Mouse (Mus musculus): ENCODE results near the gene Greb1. TPM values are rescaled to one million over a fixed set of nuclear protein-coding genes. Genes with fewer than 3 reads are reported as not detected.
"Not testable (repeated sequence)": the region's sequence is repeated elsewhere in the genome, so short reads cannot be mapped to it uniquely, and the experiment has no call there.

The Greb1 gene
- polyA plus RNA-seq, 1 experiment from 2014 or later: 0.59 TPM

GRCm38 (mm10) chr12:16695252-16695651 is 105.4 kb downstream of the Greb1 start:
- H3K4me1 ChIP-seq (replicated peaks); H3K9ac ChIP-seq; H3K27me3 ChIP-seq; H3K4me3 ChIP-seq (replicated peaks); H3K9me3 ChIP-seq (replicated peaks); H3K27ac ChIP-seq (replicated peaks); ATAC-seq (ENCODE audit: insufficient read depth); H3K4me2 ChIP-seq; H3K36me3 ChIP-seq (replicated peaks): not testable (repeated sequence)
- 87% methylated on average over 7 of the region's 8 CpGs for WGBS (ENCODE audit: insufficient replicate concordance)

DNA sequence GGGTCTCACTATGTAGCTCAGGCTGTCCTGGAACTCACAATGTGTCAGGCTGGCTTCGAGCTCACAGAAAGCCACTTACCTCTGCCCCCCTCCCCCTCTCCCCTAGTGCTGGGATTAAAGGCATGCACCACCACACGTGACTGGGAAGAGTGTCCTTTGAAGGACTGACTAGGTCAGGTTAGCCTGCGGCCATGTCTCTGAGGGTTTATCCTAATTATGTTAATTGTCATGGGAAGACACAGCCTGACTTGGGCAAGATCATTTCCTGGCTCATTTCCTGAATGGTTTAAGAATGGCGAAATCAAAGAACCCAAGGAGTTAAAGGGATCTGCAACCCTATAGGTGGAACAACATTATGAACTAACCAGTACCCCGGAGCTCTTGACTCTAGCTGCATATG is 105.9 kb downstream of the Greb1 start:
- 42% methylated on average over 5 of the region's 5 CpGs for WGBS (ENCODE audit: insufficient replicate concordance)

GRCm38 (mm10) chr12:16690631-16691030 is 110.1 kb downstream of the Greb1 start:
- Histone ChIP-seq H3K27ac (replicated peaks) (no peak overlapping the region), H3K27me3 (no peaks in the 10 kb centered on the region), H3K4me3 (replicated peaks) (no peak overlapping the region), H3K36me3 (replicated peaks) (no peaks in the 10 kb centered on the region), H3K4me2 (no peak overlapping the region), H3K4me1 (replicated peaks) (no peaks in the 10 kb centered on the region), H3K9ac (no peak overlapping the region), H3K9me3 (replicated peaks) (no peaks in the 10 kb centered on the region)
- 65% methylated on average over 9 of the region's 9 CpGs for WGBS (ENCODE audit: insufficient replicate concordance)
- no peak for ATAC-seq (ENCODE audit: insufficient read depth)

More for the DNA sequence above, 105.9 kb downstream of the Greb1 start:
- Histone ChIP-seq H3K9me3 (replicated peaks) (no peaks in the 10 kb centered on the region), H3K27me3 (no peaks in the 10 kb centered on the region), H3K9ac (no peak overlapping the region), H3K27ac (replicated peaks) (no peak overlapping the region), H3K36me3 (replicated peaks) (no peaks in the 10 kb centered on the region), H3K4me1 (replicated peaks) (no peaks in the 10 kb centered on the region), H3K4me2 (no peak overlapping the region), H3K4me3 (replicated peaks) (no peak overlapping the region)
- no peak for ATAC-seq (ENCODE audit: insufficient read depth)

DNA sequence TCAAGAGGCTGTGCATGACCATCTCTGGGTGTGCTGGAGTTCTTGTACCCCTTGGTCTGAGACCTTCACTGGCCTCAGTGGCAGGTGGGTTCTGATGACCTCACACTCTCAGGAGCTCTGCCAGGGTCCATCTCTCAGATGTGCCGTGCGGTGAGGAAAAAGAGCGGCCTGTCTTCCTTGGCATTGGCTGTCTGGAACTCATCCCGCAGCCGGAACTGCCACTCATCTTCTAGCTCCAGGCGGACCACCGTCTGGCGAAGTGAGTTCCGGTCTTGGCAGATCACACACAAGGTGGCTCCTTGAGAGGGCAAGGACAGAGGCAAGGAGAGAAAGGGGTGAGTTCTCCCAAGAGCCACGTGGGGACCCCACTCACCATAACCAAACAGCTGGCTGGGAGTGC is 128.4 kb downstream of the Greb1 start:
- Histone ChIP-seq H3K36me3 (replicated peaks) (no peaks in the 10 kb centered on the region), H3K9me3 (replicated peaks) (no peaks in the 10 kb centered on the region), H3K9ac (no peak overlapping the region), H3K27me3 (no peaks in the 10 kb centered on the region), H3K4me1 (replicated peaks) (no peaks in the 10 kb centered on the region), H3K4me2 (no peak overlapping the region), H3K27ac (replicated peaks) (no peak overlapping the region), H3K4me3 (replicated peaks) (no peak overlapping the region)
- WGBS (ENCODE audit: insufficient replicate concordance): 84% methylated on average over 10 of the region's 10 CpGs
- ATAC-seq (ENCODE audit: insufficient read depth): no peak

- no peak overlapping the region for H3K27ac ChIP-seq (replicated peaks)
- no peaks in the 10 kb centered on the region for H3K36me3 ChIP-seq (replicated peaks)
- 56% methylated on average over 3 of the region's 3 CpGs for WGBS (ENCODE audit: insufficient replicate concordance)
- H3K4me2 ChIP-seq: no peak overlapping the region
- ATAC-seq (ENCODE audit: insufficient read depth): no peak
- H3K27me3 ChIP-seq: no peaks in the 10 kb centered on the region
- no peaks in the 10 kb centered on the region for H3K9me3 ChIP-seq (replicated peaks)
- H3K4me3 ChIP-seq (replicated peaks): no peak overlapping the region
- no peaks in the 10 kb centered on the region for H3K4me1 ChIP-seq (replicated peaks)
- no peak overlapping the region for H3K9ac ChIP-seq
These were observed 131.5 kb downstream of the Greb1 start for GRCm38 (mm10) chr12:16669176-16669575.

GRCm38 (mm10) chr12:16665022-16665421 is 135.7 kb downstream of the Greb1 start:
- Histone ChIP-seq H3K4me3 (replicated peaks) (no peak overlapping the region), H3K4me2 (no peak overlapping the region), H3K27ac (replicated peaks) (no peak overlapping the region), H3K27me3 (no peaks in the 10 kb centered on the region), H3K9ac (no peak overlapping the region), H3K4me1 (replicated peaks) (no peaks in the 10 kb centered on the region), H3K9me3 (replicated peaks) (no peaks in the 10 kb centered on the region), H3K36me3 (replicated peaks) (no peaks in the 10 kb centered on the region)
- WGBS (ENCODE audit: insufficient replicate concordance): 20% methylated on average over 2 of the region's 2 CpGs
- ATAC-seq (ENCODE audit: insufficient read depth): no peak

- Histone ChIP-seq H3K4me3 (replicated peaks) (no peak overlapping the region), H3K9me3 (replicated peaks) (no peaks in the 10 kb centered on the region), H3K4me2 (no peak overlapping the region), H3K36me3 (replicated peaks) (no peaks in the 10 kb centered on the region), H3K4me1 (replicated peaks) (no peaks in the 10 kb centered on the region), H3K27me3 (no peaks in the 10 kb centered on the region), H3K9ac (no peak overlapping the region), H3K27ac (replicated peaks) (no peak overlapping the region)
- ATAC-seq (ENCODE audit: insufficient read depth): no peak
- 53% methylated on average over 6 of the region's 6 CpGs for WGBS (ENCODE audit: insufficient replicate concordance)
These were observed 137.6 kb downstream of the Greb1 start for GRCm38 (mm10) chr12:16662955-16663585.

- no peak for ATAC-seq (ENCODE audit: insufficient read depth)
- H3K4me1 ChIP-seq (replicated peaks): no peaks in the 10 kb centered on the region
- no peaks in the 10 kb centered on the region for H3K36me3 ChIP-seq (replicated peaks)
- H3K4me2 ChIP-seq: no peak overlapping the region
- no peaks in the 10 kb centered on the region for H3K27me3 ChIP-seq
- no peak overlapping the region for H3K27ac ChIP-seq (replicated peaks)
- H3K4me3 ChIP-seq (replicated peaks): no peak overlapping the region
- no peaks in the 10 kb centered on the region for H3K9me3 ChIP-seq (replicated peaks)
- H3K9ac ChIP-seq: no peak overlapping the region
- 63% methylated on average over 2 of the region's 2 CpGs for WGBS (ENCODE audit: insufficient replicate concordance)
These were observed 138.8 kb downstream of the Greb1 start for GRCm38 (mm10) chr12:16661936-16662335.

DNA sequence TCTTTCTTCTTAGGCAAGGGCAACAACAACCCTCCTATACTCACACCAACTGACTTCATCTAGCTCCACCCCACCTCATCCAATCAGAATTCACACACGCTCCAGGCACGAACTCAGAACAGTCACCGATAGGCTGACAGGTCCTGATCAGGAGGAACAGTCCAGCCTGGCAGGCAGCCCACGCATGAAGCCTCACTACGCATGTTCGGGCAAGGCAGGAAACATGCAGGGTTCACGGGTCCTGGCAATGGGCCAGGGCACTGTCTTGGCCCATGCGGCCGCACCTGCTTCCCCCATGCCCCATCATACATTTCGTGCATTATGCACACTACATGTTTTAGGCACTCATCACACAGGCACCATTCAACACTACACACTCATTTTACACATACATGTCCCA is 139.2 kb downstream of the Greb1 start:
- no peak for ATAC-seq (ENCODE audit: insufficient read depth)
- no peaks in the 10 kb centered on the region for H3K27me3 ChIP-seq
- 76% methylated on average over 10 of the region's 10 CpGs for WGBS (ENCODE audit: insufficient replicate concordance)
- no peak overlapping the region for H3K27ac ChIP-seq (replicated peaks)
- H3K9me3 ChIP-seq (replicated peaks): no peaks in the 10 kb centered on the region
- H3K9ac ChIP-seq: no peak overlapping the region
- no peaks in the 10 kb centered on the region for H3K4me1 ChIP-seq (replicated peaks)
- no peaks in the 10 kb centered on the region for H3K36me3 ChIP-seq (replicated peaks)
- H3K4me3 ChIP-seq (replicated peaks): no peak overlapping the region
- H3K4me2 ChIP-seq: no peak overlapping the region

GRCm38 (mm10) chr12:16656906-16657875 is 143.5 kb downstream of the Greb1 start:
- H3K4me1 ChIP-seq (replicated peaks): no peaks in the 10 kb centered on the region
- WGBS (ENCODE audit: insufficient replicate concordance): 49% methylated on average over 5 of the region's 5 CpGs
- ATAC-seq (ENCODE audit: insufficient read depth): no peak

DNA sequence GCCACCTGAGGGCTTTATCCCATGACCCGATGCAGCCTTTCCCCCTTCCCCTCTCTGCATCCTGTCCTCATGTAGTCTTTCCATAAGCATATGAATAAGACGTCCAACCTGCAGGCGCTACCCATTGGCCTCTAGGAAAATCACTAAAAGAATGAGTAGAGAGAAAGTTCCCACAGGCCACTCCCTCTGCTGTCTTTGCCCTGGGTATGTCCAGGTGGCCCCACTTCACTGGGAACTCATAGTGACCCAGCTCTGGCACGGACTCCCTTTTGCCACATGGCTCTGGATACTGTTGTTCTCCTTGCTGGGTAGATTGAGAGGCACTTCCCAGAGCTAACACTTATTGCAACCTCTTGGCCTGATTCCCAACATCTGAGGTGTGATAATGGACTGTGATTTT is 145.1 kb downstream of the Greb1 start:
- no peaks in the 10 kb centered on the region for H3K9me3 ChIP-seq (replicated peaks)
- H3K9ac ChIP-seq: no peak overlapping the region
- H3K36me3 ChIP-seq (replicated peaks): no peaks in the 10 kb centered on the region
- WGBS (ENCODE audit: insufficient replicate concordance): 59% methylated on average over 4 of the region's 4 CpGs
- no peak for ATAC-seq (ENCODE audit: insufficient read depth)
- no peaks in the 10 kb centered on the region for H3K4me1 ChIP-seq (replicated peaks)
- H3K27ac ChIP-seq (replicated peaks): no peak overlapping the region
- peaks cover 36% of the 10 kb centered on the region for H3K27me3 ChIP-seq
- no peak overlapping the region for H3K4me3 ChIP-seq (replicated peaks)
- no peak overlapping the region for H3K4me2 ChIP-seq

More at GRCm38 (mm10) chr12:16656906-16657875, 143.5 kb downstream of the Greb1 start:
- Histone ChIP-seq H3K9me3 (replicated peaks) (no peaks in the 10 kb centered on the region), H3K9ac (no peak overlapping the region), H3K27ac (replicated peaks) (no peak overlapping the region), H3K4me3 (replicated peaks) (no peak overlapping the region), H3K36me3 (replicated peaks) (no peaks in the 10 kb centered on the region), H3K4me2 (no peak overlapping the region), H3K27me3 (peaks cover 32% of the 10 kb centered on the region)
